Mouse (Mus musculus): ENCODE results near the gene Kat2b. TPM values are rescaled to one million over a fixed set of nuclear protein-coding genes. Genes with fewer than 3 reads are reported as not detected.
"Not testable (repeated sequence)": the region's sequence is repeated elsewhere in the genome, so short reads cannot be mapped to it uniquely, and the experiment has no call there.

The Kat2b gene
- 9.4 and 9.8 TPM in 2 replicates for polyA plus RNA-seq (2015; fragmentation: Nextera tagmentation; extraction: Ambion mirVana)

- ATAC-seq (peak; percentile 23), DNase-seq (ENCODE audit: low spot score) (peak; percentile 83)
- peaks cover 13% of the 10 kb centered on the region for H3K4me1 ChIP-seq (ENCODE audit: insufficient read depth, low read depth, low read length)
- no peaks in the 10 kb centered on the region for H3K9me3 ChIP-seq (ENCODE audit: low read length)
- H3K27ac ChIP-seq (ENCODE audit: low read length), result peak within 1 kb of the TSS; percentile 94
- no peaks in the 10 kb centered on the region for H3K27me3 ChIP-seq (replicated peaks; ENCODE audit: insufficient read depth, low read length)
- H3K36me3 ChIP-seq (ENCODE audit: insufficient read depth, low read length), result no peaks in the 10 kb centered on the region
- WGBS, result under 1% methylated on average over 20 of the region's 20 CpGs
- TF ChIP-seq CTCF (IDR thresholded peaks at IDR 0.05) (no peak), EP300 (IDR thresholded peaks at IDR 0.05) (0 out of 2 replicates have a peak, but pooled peaks have one; percentile 12)
- H3K9ac ChIP-seq (replicated peaks; ENCODE audit: low read depth), result peak within 1 kb of the TSS; percentile 84
- H3K4me3 ChIP-seq (ENCODE audit: low read depth, low read length), result peak within 1 kb of the TSS; percentile 91
- peak within 1 kb of the TSS; percentile 96 for H3K4me2 ChIP-seq (replicated peaks; ENCODE audit: low read depth, low read length)
Observed at GRCm38 (mm10) chr17:53566161-53566918, at the start of gene Kat2b. Kat2b (plus strand) TSS chr17:53566861.

- no peak for ATAC-seq
- no peaks in the 10 kb centered on the region for H3K27me3 ChIP-seq (replicated peaks; ENCODE audit: insufficient read depth, low read length)
- TF ChIP-seq EP300 (IDR thresholded peaks at IDR 0.05) (no peak), CTCF (IDR thresholded peaks at IDR 0.05) (peak; percentile 28)
- no peak overlapping the region for H3K9ac ChIP-seq (replicated peaks; ENCODE audit: low read depth)
- H3K4me2 ChIP-seq (replicated peaks; ENCODE audit: low read depth, low read length), result no peak overlapping the region
- H3K27ac ChIP-seq (ENCODE audit: low read length), result no peak overlapping the region
- DNase-seq (ENCODE audit: low spot score), result no peak
- H3K4me1 ChIP-seq (ENCODE audit: insufficient read depth, low read depth, low read length), result no peaks in the 10 kb centered on the region
- H3K36me3 ChIP-seq (ENCODE audit: insufficient read depth, low read length), result no peaks in the 10 kb centered on the region
- H3K9me3 ChIP-seq (ENCODE audit: low read length), result no peaks in the 10 kb centered on the region
- H3K4me3 ChIP-seq (ENCODE audit: low read depth, low read length), result no peak overlapping the region
Observed at GRCm38 (mm10) chr17:53519364-53519763, 47.3 kb upstream of the Kat2b start.

- TF ChIP-seq CTCF (IDR thresholded peaks at IDR 0.05) (no peak), EP300 (IDR thresholded peaks at IDR 0.05) (no peak)
- no peak for ATAC-seq
- H3K4me1 ChIP-seq (ENCODE audit: insufficient read depth, low read depth, low read length), result no peaks in the 10 kb centered on the region
- H3K27ac ChIP-seq (ENCODE audit: low read length), result no peak overlapping the region
- no peak overlapping the region for H3K4me2 ChIP-seq (replicated peaks; ENCODE audit: low read depth, low read length)
- no peak overlapping the region for H3K9ac ChIP-seq (replicated peaks; ENCODE audit: low read depth)
- no peak for DNase-seq (ENCODE audit: low spot score)
- no peaks in the 10 kb centered on the region for H3K9me3 ChIP-seq (ENCODE audit: low read length)
- H3K27me3 ChIP-seq (replicated peaks; ENCODE audit: insufficient read depth, low read length), result no peaks in the 10 kb centered on the region
- no peaks in the 10 kb centered on the region for H3K36me3 ChIP-seq (ENCODE audit: insufficient read depth, low read length)
- H3K4me3 ChIP-seq (ENCODE audit: low read depth, low read length), result no peak overlapping the region
Observed at GRCm38 (mm10) chr17:53520509-53520908, 46.2 kb upstream of the Kat2b start.

GRCm38 (mm10) chr17:53528034-53528433 is 38.6 kb upstream of the Kat2b start:
- Histone ChIP-seq H3K4me3 (ENCODE audit: low read depth, low read length) (no peak overlapping the region), H3K9ac (replicated peaks; ENCODE audit: low read depth) (no peak overlapping the region), H3K4me1 (ENCODE audit: insufficient read depth, low read depth, low read length) (no peaks in the 10 kb centered on the region), H3K27ac (ENCODE audit: low read length) (no peak overlapping the region), H3K4me2 (replicated peaks; ENCODE audit: low read depth, low read length) (no peak overlapping the region), H3K36me3 (ENCODE audit: insufficient read depth, low read length) (no peaks in the 10 kb centered on the region), H3K27me3 (replicated peaks; ENCODE audit: insufficient read depth, low read length) (no peaks in the 10 kb centered on the region), H3K9me3 (ENCODE audit: low read length) (no peaks in the 10 kb centered on the region)
- ATAC-seq (peak; percentile 83), DNase-seq (ENCODE audit: low spot score) (peak; percentile 63)
- 58% methylated on average over 2 of the region's 2 CpGs for WGBS
- TF ChIP-seq CTCF (IDR thresholded peaks at IDR 0.05) (no peak), EP300 (IDR thresholded peaks at IDR 0.05) (peak; percentile 85)

GRCm38 (mm10) chr17:53531160-53531559 is 35.5 kb upstream of the Kat2b start:
- H3K4me2 ChIP-seq (replicated peaks; ENCODE audit: low read depth, low read length), result no peak overlapping the region
- no peaks in the 10 kb centered on the region for H3K36me3 ChIP-seq (ENCODE audit: insufficient read depth, low read length)
- H3K4me3 ChIP-seq (ENCODE audit: low read depth, low read length), result no peak overlapping the region
- no peak overlapping the region for H3K27ac ChIP-seq (ENCODE audit: low read length)
- WGBS, result 51% methylated on average over 2 of the region's 2 CpGs
- H3K4me1 ChIP-seq (ENCODE audit: insufficient read depth, low read depth, low read length), result no peaks in the 10 kb centered on the region
- ATAC-seq, result no peak
- TF ChIP-seq EP300 (IDR thresholded peaks at IDR 0.05), result no peak
- peak; percentile 46 for TF ChIP-seq CTCF (IDR thresholded peaks at IDR 0.05)
- no peak overlapping the region for H3K9ac ChIP-seq (replicated peaks; ENCODE audit: low read depth)
- no peak for DNase-seq (ENCODE audit: low spot score)
- no peaks in the 10 kb centered on the region for H3K9me3 ChIP-seq (ENCODE audit: low read length)
- H3K27me3 ChIP-seq (replicated peaks; ENCODE audit: insufficient read depth, low read length), result no peaks in the 10 kb centered on the region

- Histone ChIP-seq H3K4me1 (ENCODE audit: insufficient read depth, low read depth, low read length) (no peaks in the 10 kb centered on the region), H3K9me3 (ENCODE audit: low read length) (no peaks in the 10 kb centered on the region), H3K27me3 (replicated peaks; ENCODE audit: insufficient read depth, low read length) (no peaks in the 10 kb centered on the region), H3K27ac (ENCODE audit: low read length) (no peak overlapping the region), H3K4me2 (replicated peaks; ENCODE audit: low read depth, low read length) (no peak overlapping the region), H3K36me3 (ENCODE audit: insufficient read depth, low read length) (no peaks in the 10 kb centered on the region), H3K4me3 (ENCODE audit: low read depth, low read length) (no peak overlapping the region), H3K9ac (replicated peaks; ENCODE audit: low read depth) (no peak overlapping the region)
- TF ChIP-seq EP300 (IDR thresholded peaks at IDR 0.05), result no peak
- TF ChIP-seq CTCF (IDR thresholded peaks at IDR 0.05), result no peak
- peak; percentile 38 for DNase-seq (ENCODE audit: low spot score)
- no peak for ATAC-seq
- 18% methylated on average over 2 of the region's 2 CpGs for WGBS
Observed at GRCm38 (mm10) chr17:53532425-53532824, 34.2 kb upstream of the Kat2b start.

GRCm38 (mm10) chr17:53539351-53539750 is 27.3 kb upstream of the Kat2b start, which contains the start of gene Pp2d1:
Pp2d1 (minus strand) TSS chr17:53539451.
- H3K4me3 ChIP-seq (ENCODE audit: low read depth, low read length); ATAC-seq; H3K9me3 ChIP-seq (ENCODE audit: low read length); H3K4me1 ChIP-seq (ENCODE audit: insufficient read depth, low read depth, low read length); H3K27me3 ChIP-seq (replicated peaks; ENCODE audit: insufficient read depth, low read length); H3K36me3 ChIP-seq (ENCODE audit: insufficient read depth, low read length); H3K4me2 ChIP-seq (replicated peaks; ENCODE audit: low read depth, low read length); DNase-seq (ENCODE audit: low spot score); H3K9ac ChIP-seq (replicated peaks; ENCODE audit: low read depth); H3K27ac ChIP-seq (ENCODE audit: low read length): not testable (repeated sequence)
- 89% methylated on average over 2 of the region's 2 CpGs for WGBS

All from lung, postnatal 0 days (tissue).